Mouse (Mus musculus) layer of hippocampus, postnatal 10 days (tissue): ENCODE results near the gene Myo9b. TPM values are rescaled to one million over a fixed set of nuclear protein-coding genes. Genes with fewer than 3 reads are reported as not detected.

Source experiments
- DNase-seq, 2 experiments: peaks; one replicate each; pipeline ENCODE4 v3.0.0; 2021; ENCODE audit warnings: low spot score in 2 of 2
- total RNA-seq, 2 experiments: library from RNA; stranded (reverse); gene quantifications; 2 replicates each; pipeline ENCODE4 v1.2.3; 2021

The Myo9b gene
- total RNA-seq, 2 experiments from 2014 or later: 33.2 to 36.6 TPM

DNA sequence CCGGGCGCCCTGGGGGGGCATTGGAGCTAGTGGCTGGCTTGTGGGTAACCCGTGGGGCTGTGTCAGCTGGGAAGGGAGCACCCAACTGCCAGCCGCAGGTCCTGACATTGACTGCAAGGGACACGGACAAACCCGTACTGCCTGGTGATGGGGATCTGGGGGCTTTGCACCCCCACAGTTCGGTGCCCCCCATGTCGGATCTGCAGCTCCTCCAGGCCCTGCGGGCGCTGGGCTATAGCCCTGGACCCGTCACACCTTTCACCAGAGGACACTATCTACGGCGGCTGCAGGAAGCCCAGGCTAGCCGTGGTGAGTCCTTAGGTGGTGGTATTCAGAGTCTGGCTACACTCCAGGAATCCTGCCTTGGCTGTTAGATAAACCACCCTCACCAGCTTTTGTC lies 134.9 kb downstream of the Myo9b start:
- no peak for DNase-seq

DNA sequence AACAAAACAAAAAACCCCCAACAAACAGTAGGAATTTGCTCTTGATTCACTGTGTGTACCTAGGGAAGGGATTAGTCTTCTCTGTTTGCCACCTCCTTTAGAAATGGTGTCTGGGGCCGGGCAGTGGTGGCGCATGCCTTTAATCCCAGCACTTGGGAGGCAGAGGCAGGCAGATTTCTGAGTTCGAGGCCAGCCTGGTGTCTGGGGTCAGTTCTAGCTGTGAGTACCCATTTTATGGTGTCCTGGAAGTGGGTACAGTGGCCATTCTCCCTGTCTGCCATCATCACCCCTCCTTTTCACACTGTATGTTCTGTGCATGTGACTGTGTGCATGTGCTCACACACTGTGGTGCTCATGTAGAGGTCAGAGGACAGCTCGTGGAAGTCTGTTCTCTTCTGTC lies 135.7 kb downstream of the Myo9b start:
- DNase-seq: no peak

Other genes with a start within 250 kb of the Myo9b start
- gene Haus8, start 220 bp downstream of the Myo9b start, total RNA-seq: 10 to 100 TPM; 19.0 to 22.3 TPM
- 100 to 1,000 TPM in 1 of 2 experiments, 10 to 100 TPM in 1; 97.9 to 108 TPM for gene Use1, start 94.1 kb downstream of the Myo9b start, total RNA-seq
- gene Ocel1, start 98.6 kb downstream of the Myo9b start, total RNA-seq: 10 to 100 TPM; 17.2 to 17.6 TPM
- 10 to 100 TPM; 32.2 to 32.5 TPM for gene Nr2f6, start 109.2 kb downstream of the Myo9b start, total RNA-seq
- gene Ushbp1, start 123.1 kb downstream of the Myo9b start, total RNA-seq: 1 to 10 TPM; 6.7 to 7.3 TPM
- 10 to 100 TPM; 78.7 to 82.2 TPM for gene Babam1, start 124.1 kb downstream of the Myo9b start, total RNA-seq
- 1 to 10 TPM; 2.2 to 2.7 TPM for gene Ankle1, start 133.3 kb downstream of the Myo9b start, total RNA-seq
- gene Abhd8, start 190.9 kb downstream of the Myo9b start, total RNA-seq: 100 to 1,000 TPM; 145 to 159 TPM
- gene Mrpl34, start 192.2 kb downstream of the Myo9b start, total RNA-seq: 10 to 100 TPM; 59.5 to 69.2 TPM
- 100 to 1,000 TPM; 128 to 130 TPM for gene Dda1, start 196.5 kb downstream of the Myo9b start, total RNA-seq
- gene Ano8, start 213.2 kb downstream of the Myo9b start, total RNA-seq: 10 to 100 TPM; 64.3 to 71.5 TPM
- gene Gtpbp3, start 215.4 kb downstream of the Myo9b start, total RNA-seq: 10 to 100 TPM; 26.4 to 29.4 TPM
- gene Plvap, start 239.0 kb downstream of the Myo9b start, total RNA-seq: 1 to 10 TPM; 8.1 to 9.2 TPM